Mouse (Mus musculus): ENCODE results near the gene Trir.

Trir gene

DNA sequence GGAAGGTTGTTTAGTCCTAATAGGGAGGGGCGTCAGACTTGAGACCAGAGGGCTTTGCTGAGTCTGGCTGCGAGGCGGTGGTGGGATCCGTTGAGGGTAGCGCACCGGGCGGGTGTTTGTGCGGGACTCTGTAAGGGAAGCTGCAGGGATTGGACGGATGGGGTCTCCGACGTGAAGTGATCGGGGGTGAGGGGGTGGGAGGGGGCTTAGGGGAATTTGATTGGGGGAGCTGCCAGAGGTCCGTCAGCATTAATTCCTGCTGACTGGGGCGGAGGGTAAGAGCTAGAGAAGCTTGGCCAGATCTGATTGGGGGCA is 10.7 kb downstream of the Trir start:
- DNase-seq: no peak

- peak; percentile 60 to 61 for DNase-seq
These were observed 11.3 kb downstream of the Trir start for GRCm38 (mm10) chr8:85037681-85038531.

GRCm38 (mm10) chr8:85043619-85044018 is 17.0 kb downstream of the Trir start:
- no peak for DNase-seq

GRCm38 (mm10) chr8:85057367-85057766 is 30.7 kb downstream of the Trir start:
- DNase-seq: no peak

GRCm38 (mm10) chr8:85059879-85060616 is 33.4 kb downstream of the Trir start, which contains the start of gene Fbxw9:
TSS of gene Fbxw9 (plus strand) at chr8:85060055.
- DNase-seq: peak; percentile 91 to 93

DNA sequence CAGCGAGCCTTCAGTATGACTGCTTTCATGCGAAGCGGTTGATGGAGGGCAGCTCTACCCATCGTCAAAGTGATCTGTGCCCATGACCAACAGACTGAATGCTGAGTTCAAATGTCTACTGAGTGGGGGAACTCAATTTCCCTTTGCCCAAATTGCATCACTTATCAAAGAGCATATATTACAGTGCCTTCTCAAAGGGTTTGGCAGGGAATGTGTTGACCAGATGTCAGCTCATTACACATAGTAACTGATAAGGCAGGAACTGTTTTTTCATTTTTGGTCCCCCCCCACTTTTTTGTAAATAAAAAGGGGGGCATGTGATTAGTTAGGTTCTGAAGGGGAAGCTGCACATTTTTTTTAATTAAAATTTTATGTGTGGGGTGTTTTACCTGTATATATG is 36.0 kb downstream of the Trir start:
- no peak for DNase-seq

DNA sequence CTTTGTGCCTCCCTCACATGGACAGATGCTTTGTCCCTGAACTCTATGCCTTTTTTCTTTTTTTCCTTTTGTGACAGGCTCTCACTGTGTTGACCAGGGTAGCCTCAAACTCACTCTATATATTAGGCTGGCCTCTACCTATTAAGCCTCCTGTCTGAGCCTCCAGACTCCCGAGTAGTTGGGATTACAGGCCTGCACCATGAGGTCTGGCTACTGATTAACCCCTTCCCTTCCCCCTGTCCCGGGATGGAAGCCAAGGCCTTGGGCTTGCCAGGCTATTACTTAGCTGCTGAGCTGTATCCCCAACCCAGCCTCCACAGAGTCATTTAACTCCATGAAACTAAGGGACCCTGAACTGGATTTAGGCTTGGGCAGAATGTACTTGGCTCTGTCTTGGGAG is 38.6 kb downstream of the Trir start:
- DNase-seq: no peak

DNA sequence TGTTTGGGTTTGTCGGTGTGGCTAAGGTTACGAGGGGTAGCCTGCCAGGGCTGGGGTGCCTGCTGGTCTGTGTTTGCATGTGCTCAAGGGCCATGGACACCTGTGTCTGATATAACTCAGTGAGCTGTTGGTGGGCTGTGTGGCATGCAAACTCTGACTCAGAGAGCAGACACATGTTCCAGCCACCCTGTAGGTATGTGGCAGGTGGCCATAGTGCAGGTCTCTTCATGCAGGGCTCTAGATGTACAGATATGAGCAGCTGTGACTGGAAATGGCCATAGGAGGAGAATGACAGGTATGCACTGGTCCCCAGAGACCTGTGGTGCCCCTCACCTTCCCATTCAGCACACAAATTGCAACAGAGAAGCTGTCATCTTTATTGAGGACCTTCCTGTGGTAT is 40.5 kb downstream of the Trir start:
- DNase-seq: no peak

DNA sequence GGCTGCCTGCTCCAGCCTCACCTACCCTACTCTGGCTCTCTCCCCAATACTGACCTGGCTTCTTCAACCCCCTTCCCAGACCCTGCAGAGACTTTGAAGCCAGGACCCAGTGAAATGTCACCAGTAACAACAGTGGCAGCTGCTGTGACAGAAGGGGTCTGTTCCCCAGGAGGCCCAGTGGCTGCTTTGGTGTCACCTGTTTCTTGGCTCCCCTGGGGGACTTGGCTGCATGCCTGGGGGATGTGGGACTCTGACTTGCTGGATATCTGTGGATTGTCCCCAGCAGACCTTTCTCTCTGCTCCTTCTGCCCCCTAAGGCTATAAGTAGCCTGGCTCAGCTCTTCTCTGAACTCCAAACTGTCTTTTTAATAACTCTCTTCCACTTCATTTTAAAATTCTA is 41.4 kb downstream of the Trir start, which contains the start of gene Gm5741:
Gene Gm5741 (minus strand): TSS at position 1 of the 400 bp plus-strand sequence.
- peak in 1 of 2 experiments; percentile 52 for DNase-seq

DNA sequence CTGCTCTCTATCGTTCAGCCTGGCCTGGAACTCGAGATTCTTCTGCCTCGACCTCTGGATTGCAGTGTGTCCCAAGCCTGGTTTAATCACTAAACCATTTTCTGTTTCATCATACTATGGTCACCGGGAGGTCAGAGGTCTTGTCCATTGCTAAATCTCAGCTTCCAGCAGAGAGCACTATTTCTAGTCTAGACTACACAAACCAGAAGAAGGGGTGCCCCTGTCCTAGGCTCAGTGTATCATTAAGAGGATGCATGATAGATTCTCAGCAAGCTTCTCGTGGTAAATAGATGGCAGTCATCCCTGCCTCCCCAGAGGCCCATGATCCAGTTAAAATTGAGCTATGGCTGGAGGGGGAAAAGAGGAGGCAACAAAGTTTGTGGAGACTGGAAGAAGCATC is 44.4 kb downstream of the Trir start:
- no peak for DNase-seq

DNA sequence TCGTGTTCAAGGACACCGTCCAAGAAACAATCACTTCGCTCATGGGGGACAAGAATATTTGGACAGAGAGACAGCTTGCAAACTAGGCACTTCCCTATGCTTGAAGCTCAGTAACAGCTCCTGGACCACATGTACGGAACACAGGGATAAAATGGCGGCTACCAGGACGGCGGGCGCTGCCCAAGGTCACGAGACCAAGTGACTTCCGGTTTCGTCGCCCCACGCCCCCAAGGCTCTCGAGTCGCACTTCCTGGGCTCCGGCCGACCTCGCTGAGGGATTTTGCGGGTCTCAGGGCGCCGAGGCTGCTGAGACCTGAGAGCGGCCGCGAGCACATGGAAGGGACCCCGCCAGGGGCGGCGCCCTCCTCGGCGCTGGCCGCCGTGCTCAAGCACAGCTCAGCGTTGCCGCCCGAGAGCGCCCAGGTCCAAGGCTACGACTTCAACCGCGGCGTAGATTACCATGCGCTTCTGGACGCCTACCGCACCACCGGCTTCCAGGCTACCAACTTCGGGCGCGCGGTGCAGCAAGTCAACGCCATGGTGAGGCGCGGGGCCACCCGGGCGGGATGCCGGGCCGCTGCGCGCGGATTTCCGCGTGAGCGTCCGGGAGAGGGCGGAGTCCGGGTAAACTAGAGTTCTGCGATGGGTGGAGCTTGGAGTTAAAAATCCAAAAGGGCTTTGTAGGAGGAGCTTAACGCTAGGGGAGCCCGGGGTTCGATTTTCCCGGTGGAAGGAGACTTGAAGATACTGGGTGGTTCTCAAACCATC is 45.1 kb downstream of the Trir start, which contains the start of gene Dhps:
Gene Dhps (plus strand): TSS at position 244 of the 768 bp plus-strand sequence.
- DNase-seq: peak; percentile 90 to 94

DNA sequence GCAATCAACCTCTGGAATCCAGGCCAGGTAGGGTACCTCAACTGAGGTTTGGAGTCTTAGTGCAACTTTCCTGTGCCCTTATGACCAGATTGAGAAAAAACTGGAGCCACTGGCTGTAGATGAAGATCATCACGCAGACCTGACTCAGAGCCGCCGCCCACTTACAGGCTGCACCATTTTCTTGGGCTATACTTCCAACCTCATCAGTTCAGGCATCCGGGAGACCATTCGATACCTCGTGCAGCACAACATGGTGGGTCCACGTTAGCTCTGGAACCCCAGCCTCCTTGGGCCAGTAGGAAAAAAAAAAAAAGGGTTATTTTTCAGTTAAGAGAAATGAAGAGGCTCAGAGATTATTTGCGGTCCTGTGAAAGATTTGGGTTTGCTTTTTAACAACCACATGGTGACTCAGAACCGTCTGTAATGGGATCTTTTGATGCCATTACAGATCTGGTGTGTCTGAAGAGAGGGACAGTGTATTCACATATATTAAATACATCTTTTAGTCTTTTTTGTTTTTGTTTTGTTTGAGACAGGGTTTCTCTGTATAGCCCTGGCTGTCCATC is 45.8 kb downstream of the Trir start:
- DNase-seq: peak in 1 of 2 experiments; percentile 28

- DNase-seq: no peak
These were observed 46.5 kb downstream of the Trir start for GRCm38 (mm10) chr8:85073041-85073612.

DNA sequence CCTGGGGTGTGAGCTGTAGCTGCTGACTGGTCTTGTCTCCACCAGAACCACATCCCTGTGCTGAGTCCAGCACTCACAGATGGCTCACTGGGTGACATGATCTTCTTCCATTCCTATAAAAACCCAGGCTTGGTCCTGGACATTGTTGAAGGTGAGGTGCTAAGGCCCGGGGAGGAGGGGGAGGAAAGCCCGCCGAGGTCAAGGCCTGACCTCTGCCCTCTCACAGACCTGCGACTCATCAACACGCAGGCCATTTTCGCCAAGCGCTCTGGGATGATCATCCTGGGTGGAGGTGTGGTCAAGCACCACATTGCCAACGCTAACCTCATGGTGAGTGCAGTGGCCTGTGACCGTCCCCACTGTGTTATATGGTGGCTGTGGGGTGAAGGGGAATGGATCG is 47.5 kb downstream of the Trir start:
- DNase-seq: no peak

- no peak for DNase-seq
These were observed 48.0 kb downstream of the Trir start for GRCm38 (mm10) chr8:85074617-85075016.

DNA sequence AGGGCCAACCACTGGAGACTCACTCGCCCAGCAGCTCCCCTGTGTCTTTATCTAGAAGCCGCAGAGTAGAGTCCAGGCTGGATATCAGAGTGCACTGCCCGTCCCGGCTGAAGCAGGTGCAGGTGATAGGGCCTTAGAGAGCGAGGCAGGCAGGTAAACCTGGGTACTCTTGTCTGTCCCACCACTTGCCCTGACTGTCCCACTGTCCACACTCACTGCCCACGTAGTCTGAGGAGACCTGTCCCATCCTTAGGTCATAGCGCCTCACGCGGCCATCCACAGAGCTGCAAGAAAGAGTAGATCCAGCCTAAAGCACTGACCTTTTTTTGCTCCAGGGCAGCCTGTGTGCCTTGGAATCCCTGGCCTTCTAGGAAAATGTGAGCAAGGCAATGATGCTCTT is 49.4 kb downstream of the Trir start:
- DNase-seq: peak; percentile 63 to 78

DNA sequence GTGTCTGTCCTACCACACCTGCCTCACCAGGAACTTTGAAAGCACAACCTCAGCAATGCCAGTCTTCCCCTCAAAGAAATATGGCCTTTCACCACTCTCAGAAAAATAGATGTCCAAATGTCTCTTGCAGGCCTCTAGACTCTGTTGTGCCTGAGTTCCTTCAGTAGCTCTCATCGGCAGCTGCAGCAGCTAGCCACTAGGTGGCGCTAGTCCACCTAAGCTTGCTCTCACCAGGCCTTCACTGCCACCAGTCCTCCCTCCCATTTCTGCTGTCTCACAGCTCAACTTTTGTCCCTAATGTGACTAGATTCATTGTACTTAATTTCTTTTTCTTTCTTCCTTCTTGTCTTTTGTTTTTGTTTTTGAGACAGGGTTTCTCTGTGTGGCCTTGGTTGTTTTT is 50.4 kb downstream of the Trir start:
- peak; percentile 77 to 86 for DNase-seq
